Mouse (Mus musculus): ENCODE results near the gene Zfp541. TPM values are rescaled to one million over a fixed set of nuclear protein-coding genes. Genes with fewer than 3 reads are reported as not detected.

Gene Zfp541
- polyA plus RNA-seq, 1 experiment from 2014 or later: 0.05 TPM

DNA sequence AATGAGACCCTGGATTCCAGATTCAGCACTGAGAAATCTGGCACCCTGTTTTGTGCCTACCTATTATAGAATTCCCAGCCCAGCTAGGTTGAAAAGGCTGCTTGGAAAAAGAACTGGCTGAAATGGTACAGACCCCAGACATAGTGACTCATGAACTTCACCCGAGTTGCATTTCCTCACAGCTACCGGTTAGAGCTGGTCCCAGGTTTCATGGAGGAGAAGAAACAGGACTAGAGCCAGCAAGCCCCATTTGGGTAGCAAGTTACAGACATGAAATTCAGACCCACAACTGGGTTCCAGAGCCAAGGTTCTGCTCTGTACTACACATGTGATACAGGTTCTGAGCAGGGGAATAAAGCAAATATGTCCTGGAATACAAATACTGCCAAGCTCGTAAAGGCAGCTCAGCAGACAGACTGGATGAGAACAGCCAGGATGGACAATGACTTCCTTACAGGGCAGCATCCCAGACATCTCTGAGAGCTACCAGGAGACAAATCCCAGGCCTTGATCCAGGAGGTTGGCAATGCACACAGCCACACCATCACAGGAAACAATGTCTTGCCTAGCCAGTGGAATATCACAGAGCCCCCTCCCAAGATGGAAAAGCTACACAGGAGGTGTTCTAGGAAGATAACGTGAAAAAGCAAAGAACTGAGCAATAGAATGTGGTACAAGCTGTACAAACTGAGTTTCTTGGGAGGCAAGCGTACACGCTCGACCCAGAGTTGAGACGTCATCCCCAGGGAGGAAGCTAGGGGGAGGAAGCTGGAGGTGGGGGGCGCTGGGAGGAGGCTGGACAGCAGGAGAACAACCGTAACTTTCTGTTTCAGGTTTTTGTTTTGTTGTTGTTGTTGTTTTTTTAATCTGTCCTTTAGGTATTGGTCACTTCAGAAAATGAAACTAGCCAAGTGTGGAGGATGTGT, 18.5 kb upstream of the Zfp541 start:
- no peaks in the 10 kb centered on the region for H3K9me3 ChIP-seq (ENCODE audit: control insufficient read depth, low read length)
- no peaks in the 10 kb centered on the region for H3K36me3 ChIP-seq (ENCODE audit: control insufficient read depth, insufficient read depth, low read length)
- ATAC-seq (ENCODE audit: low FRiP score, low TSS enrichment) (no peak), DNase-seq (ENCODE audit: low spot score) (no peak)
- H3K9ac ChIP-seq (ENCODE audit: low read length): no peak overlapping the region
- no peak overlapping the region for H3K4me3 ChIP-seq (ENCODE audit: low read depth, low read length)
- 0 out of 2 replicates have a peak, but pooled peaks cover 6% of the 10 kb centered on the region for H3K4me1 ChIP-seq (replicated peaks; ENCODE audit: control insufficient read depth, insufficient read depth)
- H3K27me3 ChIP-seq (ENCODE audit: control insufficient read depth, insufficient read depth, low read length): no peaks in the 10 kb centered on the region
- peak overlapping the region; percentile 53; the same call in 1 of the 2 replicates for H3K27ac ChIP-seq (replicated peaks)
- 0 out of 2 replicates have a peak overlapping the region, but pooled peaks have one; percentile 9 for H3K4me2 ChIP-seq (replicated peaks; ENCODE audit: low read depth)
- 0 out of 2 replicates have a peak, but pooled peaks have one; percentile 2 for TF ChIP-seq CTCF (IDR thresholded peaks at IDR 0.05; ENCODE audit: low read depth)
- no peak for TF ChIP-seq EP300 (optimal IDR thresholded peaks at IDR 0.05)
- 58% methylated on average over 10 of the region's 10 CpGs for WGBS

DNA sequence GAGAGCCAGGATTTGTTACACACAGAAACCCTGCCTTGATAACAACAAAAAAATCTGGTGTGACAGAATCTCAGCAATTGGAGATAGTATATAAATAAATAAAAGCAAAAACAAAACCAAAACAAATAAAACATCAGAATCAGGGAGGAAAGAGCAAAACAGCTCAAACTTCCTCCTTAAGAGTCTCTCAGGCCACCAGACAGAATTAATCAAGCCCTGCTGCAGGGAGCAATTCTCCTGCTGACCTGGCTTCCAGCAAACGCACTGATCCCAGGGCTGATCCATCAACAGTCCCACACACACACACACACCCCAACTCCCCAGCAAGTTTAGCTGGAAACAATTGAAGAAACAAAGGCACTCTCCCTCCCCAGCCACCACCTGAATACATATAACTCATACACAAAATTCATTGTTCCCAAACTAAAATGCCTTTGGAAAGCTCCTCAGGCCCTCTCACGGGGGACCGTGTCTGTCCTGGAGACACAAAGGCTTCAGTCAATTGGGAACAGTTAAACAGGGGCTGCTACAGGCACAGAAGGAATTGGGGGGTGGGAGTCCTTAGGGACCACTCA, 17.7 kb upstream of the Zfp541 start:
- Histone ChIP-seq H3K9me3 (ENCODE audit: control insufficient read depth, low read length) (no peaks in the 10 kb centered on the region), H3K27me3 (ENCODE audit: control insufficient read depth, insufficient read depth, low read length) (no peaks in the 10 kb centered on the region), H3K27ac (replicated peaks) (peak overlapping the region; percentile 53; the same call in 1 of the 2 replicates), H3K9ac (ENCODE audit: low read length) (no peak overlapping the region), H3K4me3 (ENCODE audit: low read depth, low read length) (no peak overlapping the region), H3K4me2 (replicated peaks; ENCODE audit: low read depth) (0 out of 2 replicates have a peak overlapping the region, but pooled peaks have one; percentile 17), H3K4me1 (replicated peaks; ENCODE audit: control insufficient read depth, insufficient read depth) (0 out of 2 replicates have a peak, but pooled peaks cover 6% of the 10 kb centered on the region), H3K36me3 (ENCODE audit: control insufficient read depth, insufficient read depth, low read length) (no peaks in the 10 kb centered on the region)
- ATAC-seq (ENCODE audit: low FRiP score, low TSS enrichment): no peak
- no peak for DNase-seq (ENCODE audit: low spot score)
- TF ChIP-seq CTCF (IDR thresholded peaks at IDR 0.05; ENCODE audit: low read depth): no peak
- no peak for TF ChIP-seq EP300 (optimal IDR thresholded peaks at IDR 0.05)
- 38% methylated on average over 3 of the region's 3 CpGs for WGBS

DNA sequence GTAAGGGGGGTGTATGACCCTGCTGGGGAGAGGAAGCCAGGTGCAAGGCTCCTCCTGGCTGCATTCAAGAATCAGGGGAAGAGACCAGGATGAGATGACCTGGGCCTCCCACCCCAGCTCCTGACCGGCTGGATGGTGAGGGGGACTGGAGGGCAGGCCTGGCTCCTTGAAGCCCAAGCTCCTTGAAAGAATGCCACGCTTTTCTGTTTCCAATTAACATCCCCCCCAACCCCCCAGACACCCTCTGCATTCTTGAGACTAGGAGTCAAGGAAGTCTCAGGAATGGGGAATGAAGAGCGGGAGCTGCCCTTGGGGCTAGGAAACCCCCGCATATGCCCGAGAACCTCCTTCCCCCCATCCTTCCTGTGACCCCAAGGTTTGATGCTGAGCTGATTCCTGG, 17.1 kb upstream of the Zfp541 start:
- Histone ChIP-seq H3K4me2 (replicated peaks; ENCODE audit: low read depth) (0 out of 2 replicates have a peak overlapping the region, but pooled peaks have one; percentile 17), H3K36me3 (ENCODE audit: control insufficient read depth, insufficient read depth, low read length) (no peaks in the 10 kb centered on the region), H3K27ac (replicated peaks) (peak overlapping the region; percentile 53; the same call in 1 of the 2 replicates), H3K4me3 (ENCODE audit: low read depth, low read length) (no peak overlapping the region), H3K9ac (ENCODE audit: low read length) (0 out of 2 replicates have a peak overlapping the region, but pooled peaks have one; percentile 18), H3K4me1 (replicated peaks; ENCODE audit: control insufficient read depth, insufficient read depth) (peaks cover 7% of the 10 kb centered on the region; the same call in 1 of the 2 replicates), H3K9me3 (ENCODE audit: control insufficient read depth, low read length) (no peaks in the 10 kb centered on the region), H3K27me3 (ENCODE audit: control insufficient read depth, insufficient read depth, low read length) (no peaks in the 10 kb centered on the region)
- TF ChIP-seq EP300 (optimal IDR thresholded peaks at IDR 0.05): no peak
- no peak for TF ChIP-seq CTCF (IDR thresholded peaks at IDR 0.05; ENCODE audit: low read depth)
- WGBS: 46% methylated on average over 5 of the region's 5 CpGs
- no peak for DNase-seq (ENCODE audit: low spot score)
- no peak for ATAC-seq (ENCODE audit: low FRiP score, low TSS enrichment)

DNA sequence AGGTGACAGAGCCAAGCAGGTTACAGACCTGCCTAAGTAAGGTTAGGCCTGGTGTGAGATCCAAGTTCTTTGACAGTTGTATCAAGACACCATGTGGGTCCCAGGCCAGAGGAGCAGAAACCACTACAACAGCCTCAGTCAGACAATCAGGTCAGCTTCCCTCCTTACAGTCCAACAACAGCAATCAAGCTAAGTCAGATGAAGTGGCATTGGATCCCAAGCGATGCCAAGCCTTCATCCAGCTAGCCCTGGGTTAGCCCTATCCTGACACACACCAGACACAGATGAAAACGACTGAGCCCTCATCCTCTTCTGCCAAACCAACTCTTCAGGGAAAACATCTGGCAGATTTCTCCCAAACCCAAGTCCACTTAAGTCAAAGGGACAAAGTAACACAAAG, 16.1 kb upstream of the Zfp541 start:
- no peak overlapping the region for H3K4me3 ChIP-seq (ENCODE audit: low read depth, low read length)
- H3K4me1 ChIP-seq (replicated peaks; ENCODE audit: control insufficient read depth, insufficient read depth): peaks cover 11% of the 10 kb centered on the region; the same call in 1 of the 2 replicates
- peak overlapping the region; percentile 98 for H3K27ac ChIP-seq (replicated peaks)
- 45% methylated on average over 2 of the region's 2 CpGs for WGBS
- H3K9me3 ChIP-seq (ENCODE audit: control insufficient read depth, low read length): no peaks in the 10 kb centered on the region
- H3K4me2 ChIP-seq (replicated peaks; ENCODE audit: low read depth): peak overlapping the region; percentile 78; the same call in 1 of the 2 replicates
- H3K27me3 ChIP-seq (ENCODE audit: control insufficient read depth, insufficient read depth, low read length): no peaks in the 10 kb centered on the region
- TF ChIP-seq CTCF (IDR thresholded peaks at IDR 0.05; ENCODE audit: low read depth) (no peak), EP300 (optimal IDR thresholded peaks at IDR 0.05) (no peak)
- 0 out of 2 replicates have a peak overlapping the region, but pooled peaks have one; percentile 13 for H3K9ac ChIP-seq (ENCODE audit: low read length)
- ATAC-seq (ENCODE audit: low FRiP score, low TSS enrichment) (no peak), DNase-seq (ENCODE audit: low spot score) (no peak)
- H3K36me3 ChIP-seq (ENCODE audit: control insufficient read depth, insufficient read depth, low read length): no peaks in the 10 kb centered on the region

DNA sequence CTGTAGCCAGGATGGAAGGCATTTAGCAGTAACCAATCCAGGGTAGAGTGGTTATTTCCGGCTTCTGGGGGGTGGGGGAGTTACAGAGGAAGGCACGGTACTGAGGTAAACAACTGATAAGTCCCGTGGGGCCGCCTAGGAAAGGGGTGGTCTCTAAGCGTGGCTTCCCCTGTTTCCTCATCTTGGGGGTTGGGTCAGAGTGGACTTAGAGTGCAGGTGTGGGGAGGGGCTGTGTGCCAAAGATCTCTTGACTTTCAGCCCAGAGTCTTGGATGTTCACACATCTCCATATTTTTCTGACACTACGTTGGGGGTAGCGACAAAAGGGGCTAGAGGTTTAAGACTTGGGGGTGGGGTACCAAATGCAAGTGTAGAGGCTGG, 15.5 kb upstream of the Zfp541 start:
- no peaks in the 10 kb centered on the region for H3K9me3 ChIP-seq (ENCODE audit: control insufficient read depth, low read length)
- 1% methylated on average over 7 of the region's 7 CpGs for WGBS
- TF ChIP-seq CTCF (IDR thresholded peaks at IDR 0.05; ENCODE audit: low read depth) (no peak), EP300 (optimal IDR thresholded peaks at IDR 0.05) (no peak)
- H3K4me3 ChIP-seq (ENCODE audit: low read depth, low read length): peak overlapping the region; percentile 65
- peak overlapping the region; percentile 76 for H3K9ac ChIP-seq (ENCODE audit: low read length)
- peaks cover 11% of the 10 kb centered on the region; the same call in 1 of the 2 replicates for H3K4me1 ChIP-seq (replicated peaks; ENCODE audit: control insufficient read depth, insufficient read depth)
- peak; percentile 81 for DNase-seq (ENCODE audit: low spot score)
- peak; percentile 72 for ATAC-seq (ENCODE audit: low FRiP score, low TSS enrichment)
- H3K27ac ChIP-seq (replicated peaks): peak overlapping the region; percentile 98
- H3K4me2 ChIP-seq (replicated peaks; ENCODE audit: low read depth): peak overlapping the region; percentile 78
- no peaks in the 10 kb centered on the region for H3K27me3 ChIP-seq (ENCODE audit: control insufficient read depth, insufficient read depth, low read length)
- H3K36me3 ChIP-seq (ENCODE audit: control insufficient read depth, insufficient read depth, low read length): no peaks in the 10 kb centered on the region

Data from stomach, postnatal 0 days (tissue).